Mouse (Mus musculus) WW6 (cell line): Measurements from ENCODE around the gene Tekt2.

Experiments
- DNase-seq: peaks from one replicate; pipeline ENCODE4 v3.0.0-alpha.2; 2013; ENCODE audit warnings: low read depth, low spot score

Tekt2 gene

GRCm38 (mm10) chr4:126309211-126309921, 16.1 kb downstream of the Tekt2 start:
- no peak for DNase-seq

- no peak for DNase-seq
Measured at GRCm38 (mm10) chr4:126306827-126307226, 18.7 kb downstream of the Tekt2 start.

- DNase-seq: no peak
Measured at GRCm38 (mm10) chr4:126306058-126306457, 19.4 kb downstream of the Tekt2 start.

GRCm38 (mm10) chr4:126305428-126305827, 20.1 kb downstream of the Tekt2 start:
- DNase-seq: no peak

GRCm38 (mm10) chr4:126303877-126304276, 21.6 kb downstream of the Tekt2 start:
- DNase-seq: no peak

GRCm38 (mm10) chr4:126301584-126302309, 23.7 kb downstream of the Tekt2 start:
- DNase-seq: no peak

GRCm38 (mm10) chr4:126300916-126301583, 24.4 kb downstream of the Tekt2 start:
- no peak for DNase-seq

GRCm38 (mm10) chr4:126296617-126297101, 28.8 kb downstream of the Tekt2 start:
- no peak for DNase-seq

- no peak for DNase-seq
Measured at GRCm38 (mm10) chr4:126295937-126296336, 29.6 kb downstream of the Tekt2 start.

GRCm38 (mm10) chr4:126295152-126295551, 30.3 kb downstream of the Tekt2 start:
- DNase-seq: no peak

GRCm38 (mm10) chr4:126291196-126291595, 34.3 kb downstream of the Tekt2 start:
- DNase-seq: no peak

GRCm38 (mm10) chr4:126290314-126290713, 35.2 kb downstream of the Tekt2 start:
- no peak for DNase-seq

GRCm38 (mm10) chr4:126288085-126288666, 37.3 kb downstream of the Tekt2 start:
- no peak for DNase-seq

- DNase-seq: no peak
Measured at GRCm38 (mm10) chr4:126287302-126287995, 38.0 kb downstream of the Tekt2 start.

- DNase-seq: no peak
Measured at GRCm38 (mm10) chr4:126286492-126286891, 39.0 kb downstream of the Tekt2 start, which contains the start of gene Col8a2. Gene Col8a2, plus strand, starts transcription at chr4:126286793.

GRCm38 (mm10) chr4:126283582-126283981, 41.9 kb downstream of the Tekt2 start:
- DNase-seq: no peak

- no peak for DNase-seq
Measured at GRCm38 (mm10) chr4:126281706-126282105, 43.8 kb downstream of the Tekt2 start.

GRCm38 (mm10) chr4:126278961-126279360, 46.5 kb downstream of the Tekt2 start:
- DNase-seq: no peak

GRCm38 (mm10) chr4:126278565-126278915, 46.9 kb downstream of the Tekt2 start:
- DNase-seq: no peak

- no peak for DNase-seq
Measured at GRCm38 (mm10) chr4:126277906-126278564, 47.5 kb downstream of the Tekt2 start.

- DNase-seq: no peak
Measured at GRCm38 (mm10) chr4:126275681-126276131, 49.8 kb downstream of the Tekt2 start.
